Mouse (Mus musculus) CH12.LX (cell line): ENCODE data around the gene Arcn1. TPM values are rescaled to one million over a fixed set of nuclear protein-coding genes. Genes with fewer than 3 reads are reported as not detected.

ENCODE experiments used
- DNase-seq: peaks from one replicate; pipeline ENCODE4 v3.0.0-alpha.2; 2013; ENCODE audit errors: extremely low read depth
- H3K27ac ChIP-seq: 2 replicates; pipeline ENCODE4 v1.5.1; 2012; ENCODE audit warnings: low read depth, mild to moderate bottlenecking, control low read depth, moderate library complexity; ENCODE audit not compliant: insufficient read depth
- H3K27me3 ChIP-seq: replicated peaks from 2 replicates; pipeline ENCODE3; 2012; ENCODE audit warnings: inconsistent platforms
- H3K36me3 ChIP-seq, 2 experiments: replicated peaks in 1 of 2; 2 replicates each; pipeline versions ENCODE3 to v1.6.1; 2012; ENCODE audit warnings: inconsistent platforms in 1 of 2, low read length in 1 of 2, mild to moderate bottlenecking in 1 of 2, mixed read lengths in 1 of 2, moderate library complexity in 1 of 2; ENCODE audit not compliant: control insufficient read depth in 1 of 2, insufficient read depth in 1 of 2
- H3K4me1 ChIP-seq, 2 experiments: 2 replicates each; pipeline ENCODE4 v1.6.1; 2012; ENCODE audit warnings: inconsistent platforms in 1 of 2, moderate library complexity in 1 of 2; ENCODE audit not compliant: insufficient read depth in 2 of 2, control insufficient read depth in 1 of 2
- H3K4me2 ChIP-seq: 2 replicates; pipeline ENCODE4 v1.6.1; 2012; ENCODE audit warnings: low read depth, mild to moderate bottlenecking, control low read depth; ENCODE audit not compliant: poor library complexity, insufficient read depth, severe bottlenecking
- H3K4me3 ChIP-seq, 3 experiments: fragments of 150-350 bp in 1 of 3; sonication (generic) in 1 of 3; replicated peaks in 1 of 3; 2 replicates each; pipeline versions ENCODE3 to v1.5.1; 2011 to 2012; ENCODE audit warnings: low read depth in 2 of 3, low read length in 2 of 3, mild to moderate bottlenecking in 2 of 3, moderate library complexity in 2 of 3, control low read depth in 1 of 3, improper control_type of control experiment in 1 of 3, inconsistent platforms in 1 of 3, mixed read lengths in 1 of 3; ENCODE audit not compliant: poor library complexity in 1 of 3
- H3K79me2 ChIP-seq: replicated peaks from 2 replicates; pipeline ENCODE4 v1.6.1; 2012; ENCODE audit warnings: mild to moderate bottlenecking, moderate library complexity; ENCODE audit not compliant: control insufficient read depth, poor library complexity, insufficient read depth, severe bottlenecking; ENCODE audit errors: extremely low read depth
- H3K9ac ChIP-seq: 2 replicates; pipeline ENCODE4 v1.6.1; 2012; ENCODE audit warnings: low read depth, mild to moderate bottlenecking, control low read depth, moderate library complexity; ENCODE audit not compliant: insufficient read depth
- H3K9me3 ChIP-seq: replicated peaks from 2 replicates; pipeline ENCODE3; 2012; ENCODE audit warnings: low read length, inconsistent platforms, mixed read lengths
- CHD1 ChIP-seq: IDR thresholded peaks from 2 replicates; pipeline ENCODE4 v1.6.1; 2012; ENCODE audit warnings: low read depth, low read length, improper control_type of control experiment, inconsistent platforms
- CHD2 ChIP-seq: IDR thresholded peaks from 2 replicates; pipeline ENCODE4 v1.6.1; 2011; ENCODE audit warnings: low read length, improper control_type of control experiment
- E2F4 ChIP-seq: IDR thresholded peaks from 2 replicates; pipeline ENCODE4 v1.6.1; 2011; ENCODE audit warnings: low read depth, low read length, improper control_type of control experiment; ENCODE audit not compliant: insufficient replicate concordance
- ELF1 ChIP-seq: IDR thresholded peaks from 2 replicates; pipeline ENCODE4 v1.6.1; 2014; ENCODE audit warnings: low read depth, mild to moderate bottlenecking, inconsistent platforms, low read length, improper control_type of control experiment
- EP300 ChIP-seq: IDR thresholded peaks from 2 replicates; pipeline ENCODE4 v1.6.1; 2011; ENCODE audit warnings: low read length, improper control_type of control experiment
- GABPA ChIP-seq: IDR thresholded peaks from 2 replicates; pipeline ENCODE4 v1.6.1; 2012; ENCODE audit warnings: low read depth, low read length, improper control_type of control experiment, inconsistent platforms; ENCODE audit not compliant: insufficient replicate concordance
- JUND ChIP-seq: conservative IDR thresholded peaks from 2 replicates; pipeline ENCODE4 v1.6.1; 2011; ENCODE audit warnings: low read depth, low read length, improper control_type of control experiment
- KAT2A ChIP-seq: IDR thresholded peaks from 2 replicates; pipeline ENCODE4 v1.6.1; 2012; ENCODE audit warnings: low read length, improper control_type of control experiment, inconsistent platforms; ENCODE audit not compliant: insufficient replicate concordance
- MAFK ChIP-seq: IDR thresholded peaks from 2 replicates; pipeline ENCODE4 v1.6.1; 2011; ENCODE audit warnings: low read length, improper control_type of control experiment; ENCODE audit not compliant: insufficient replicate concordance
- MEF2A ChIP-seq: IDR thresholded peaks from 2 replicates; pipeline ENCODE4 v1.6.1; 2014; ENCODE audit warnings: low read depth, mild to moderate bottlenecking, inconsistent platforms, low read length, improper control_type of control experiment, borderline replicate concordance
- MYC ChIP-seq: IDR thresholded peaks from 2 replicates; pipeline ENCODE4 v1.6.1; 2011; ENCODE audit warnings: low read depth, mild to moderate bottlenecking, improper control_type of control experiment, low read length
- NELFE ChIP-seq: IDR thresholded peaks from 2 replicates; pipeline ENCODE4 v1.6.1; 2011; ENCODE audit warnings: low read depth, low read length, improper control_type of control experiment
- PAX5 ChIP-seq: IDR thresholded peaks from 2 replicates; pipeline ENCODE4 v1.6.1; 2012; ENCODE audit warnings: low read length, inconsistent platforms, mixed read lengths
- POLR2AphosphoS2 ChIP-seq: IDR thresholded peaks from 2 replicates; pipeline ENCODE4 v1.6.1; 2011; ENCODE audit warnings: low read depth, low read length, improper control_type of control experiment
- RAD21 ChIP-seq: IDR thresholded peaks from 2 replicates; pipeline ENCODE4 v1.6.1; 2011; ENCODE audit warnings: low read depth, mild to moderate bottlenecking, low read length, improper control_type of control experiment, moderate library complexity
- RCOR1 ChIP-seq: conservative IDR thresholded peaks from 2 replicates; pipeline ENCODE4 v1.6.1; 2012; ENCODE audit warnings: low read depth, mild to moderate bottlenecking, inconsistent platforms, low read length, improper control_type of control experiment
- SIN3A ChIP-seq: IDR thresholded peaks from 2 replicates; pipeline ENCODE4 v1.6.1; 2012; ENCODE audit warnings: low read length, improper control_type of control experiment, inconsistent platforms
- SMC3 ChIP-seq: IDR thresholded peaks from 2 replicates; pipeline ENCODE4 v1.6.1; 2011; ENCODE audit warnings: low read depth, low read length, improper control_type of control experiment
- TCF12 ChIP-seq: IDR thresholded peaks from 2 replicates; pipeline ENCODE4 v1.6.1; 2014; ENCODE audit warnings: low read depth, mild to moderate bottlenecking, inconsistent platforms, low read length, improper control_type of control experiment
- UBTF ChIP-seq: IDR thresholded peaks from 2 replicates; pipeline ENCODE4 v1.6.1; 2012; ENCODE audit warnings: low read depth, mild to moderate bottlenecking, inconsistent platforms, low read length, improper control_type of control experiment, moderate library complexity
- ZMIZ1 ChIP-seq: IDR thresholded peaks from 2 replicates; pipeline ENCODE4 v1.6.1; 2012; ENCODE audit warnings: low read depth, mild to moderate bottlenecking, inconsistent platforms, low read length, improper control_type of control experiment
- dilution Hi-C: fragments of 300-500 bp; cut with MboI; formaldehyde crosslinking; loops from 2 replicates; pipeline ENCODE4 v1.14.3; 2020; ENCODE audit warnings: low sequenced_read_pairs; ENCODE audit not compliant: extremely low pct_unique_long_range_greater_than_20kb, extremely low pct_ligation_motif_present
- in situ Hi-C: fragments of 300-500 bp; cut with MboI; formaldehyde crosslinking; loops from 3 replicates; pipeline ENCODE4 v1.14.3; 2019; ENCODE audit warnings: low sequenced_read_pairs, low pct_ligation_motif_present, low pct_unique_long_range_greater_than_20kb, mixed read lengths
- polyA plus RNA-seq: library from polyadenylated mRNA; unstranded; fragments of >175 nt; gene quantifications from 2 replicates; pipeline ENCODE4 v1.2.1, GENCODE M21; 2012; ENCODE audit warnings: low read depth; ENCODE audit not compliant: insufficient read length
- total RNA-seq, 2 experiments: library from RNA; depleted of rRNA; stranded (reverse); fragments of 300-350 nt in 1 of 2; fragments of >200 nt in 1 of 2; gene quantifications; 2 replicates each; pipeline ENCODE4 v1.2.3; 2012 to 2014

The Arcn1 gene
- total and polyA plus RNA-seq, 3 experiments, result 79.4 to 150 (median 127) TPM

DNA sequence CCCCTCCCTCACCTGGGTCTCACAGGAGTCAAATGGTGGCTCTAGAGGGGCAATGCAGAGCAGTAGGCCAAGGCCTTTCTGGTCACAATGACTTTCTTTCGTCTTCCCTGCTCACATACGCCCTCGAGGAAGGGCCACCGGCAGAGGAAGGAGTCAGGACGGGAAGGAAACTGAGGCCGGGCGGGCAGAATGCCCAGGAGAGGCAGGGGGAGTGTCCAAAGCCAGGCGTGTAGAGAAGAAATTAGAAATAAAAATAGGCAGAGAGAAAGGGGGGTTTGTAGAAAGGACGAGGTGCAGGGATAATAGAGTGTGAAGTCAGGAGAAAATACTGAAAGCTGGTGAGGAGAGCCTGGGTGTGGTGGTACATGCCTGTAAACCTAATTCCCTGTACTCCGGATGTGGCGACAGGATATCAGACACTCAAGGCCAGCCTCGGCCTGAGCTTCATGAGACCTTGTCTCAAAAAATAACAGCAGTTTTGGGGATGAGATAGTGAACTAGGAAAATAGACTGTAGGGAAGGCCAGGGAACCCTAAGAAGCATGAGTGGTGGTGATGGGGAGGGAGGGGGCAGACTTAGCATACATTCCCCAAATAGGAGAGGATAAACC lies 34.6 kb downstream of the Arcn1 start:
- dilution Hi-C loops, result no loop called here
- no peak overlapping the region for H3K4me3 ChIP-seq
- TF ChIP-seq SIN3A (no peak), RAD21 (no peak), CHD2 (no peak), MYC (no peak)
- no peak overlapping the region for H3K4me2 ChIP-seq
- no peak overlapping the region for H3K9ac ChIP-seq
- no peak for DNase-seq
- H3K79me2 ChIP-seq, result no peaks in the 10 kb centered on the region
- H3K27ac ChIP-seq, result no peak overlapping the region
- H3K4me1 ChIP-seq, result peaks cover 13 to 36% of the 10 kb centered on the region in 2 experiments
- in situ Hi-C loops, result no loop called here
- no peaks in the 10 kb centered on the region for H3K36me3 ChIP-seq
- H3K27me3 ChIP-seq, result peaks cover 42% of the 10 kb centered on the region
- H3K9me3 ChIP-seq, result no peaks in the 10 kb centered on the region

DNA sequence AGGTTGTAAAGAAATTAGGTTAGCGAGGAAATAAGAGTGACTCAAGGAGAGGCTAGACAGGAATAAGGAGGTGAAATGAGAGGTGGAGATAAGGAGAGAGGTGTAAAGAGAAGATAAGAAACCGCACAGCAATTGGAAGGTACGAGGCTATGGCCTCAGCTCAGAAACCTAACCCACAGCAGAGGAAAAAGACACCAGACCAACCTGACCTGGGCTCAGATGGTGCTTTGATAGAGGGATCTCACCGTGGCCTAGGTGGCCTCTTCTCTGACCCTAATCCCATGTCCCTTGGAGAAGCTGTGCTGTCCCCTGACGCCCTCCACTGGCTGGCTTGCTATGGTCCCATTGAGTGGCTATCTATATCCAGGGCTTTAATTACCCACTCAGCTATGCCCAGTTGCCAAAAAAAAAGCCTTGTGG lies 35.5 kb downstream of the Arcn1 start:
- Histone ChIP-seq H3K4me1 (peaks cover 13 to 29% of the 10 kb centered on the region in 2 experiments), H3K36me3 (no peaks in the 10 kb centered on the region), H3K27ac (no peak overlapping the region), H3K27me3 (peaks cover 37% of the 10 kb centered on the region), H3K9me3 (no peaks in the 10 kb centered on the region), H3K79me2 (no peaks in the 10 kb centered on the region), H3K9ac (no peak overlapping the region), H3K4me2 (no peak overlapping the region), H3K4me3 (no peak overlapping the region)
- dilution Hi-C loops, result no loop called here
- TF ChIP-seq NELFE (no peak), GABPA (no peak), POLR2AphosphoS2 (no peak), MAFK (no peak), RCOR1 (no peak), CHD1 (no peak), TCF12 (no peak), SMC3 (no peak), UBTF (no peak)
- DNase-seq, result no peak
- in situ Hi-C loops, result no loop called here

DNA sequence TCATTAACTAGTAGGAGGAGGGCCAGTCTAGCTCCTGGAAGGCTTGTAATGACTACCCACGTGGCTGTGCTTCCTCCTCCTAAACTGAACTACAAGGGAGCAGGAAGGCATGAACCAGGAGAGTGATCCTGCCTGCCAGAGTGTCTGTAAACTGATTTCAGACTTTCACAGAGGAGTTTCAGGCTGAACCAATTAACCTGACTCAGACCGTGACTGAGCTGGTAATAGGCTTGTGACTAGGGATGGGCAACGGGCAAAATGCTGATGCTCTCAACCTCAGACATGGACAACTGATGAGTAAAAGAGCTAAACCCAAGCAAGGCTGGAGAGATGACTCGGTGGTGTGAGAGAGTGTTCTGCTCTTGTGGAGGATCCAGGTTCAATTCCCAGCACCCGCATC lies 40.2 kb downstream of the Arcn1 start:
- in situ Hi-C loops (no loop called here), dilution Hi-C loops (no loop called here)
- Histone ChIP-seq H3K4me3 (no peak overlapping the region), H3K27ac (no peak overlapping the region), H3K9ac (no peak overlapping the region), H3K4me2 (no peak overlapping the region), H3K79me2 (no peaks in the 10 kb centered on the region), H3K9me3 (no peaks in the 10 kb centered on the region), H3K36me3 (peaks cover 0 to 8% of the 10 kb centered on the region in 2 experiments), H3K4me1 (peaks cover 6 to 23% of the 10 kb centered on the region in 2 experiments; a peak in 3 of 4 replicates), H3K27me3 (peaks cover 3% of the 10 kb centered on the region)
- no peak for DNase-seq
- TF ChIP-seq RCOR1 (no peak), JUND (no peak), MEF2A (no peak), KAT2A (no peak), ZMIZ1 (no peak), CHD2 (no peak), PAX5 (no peak), EP300 (no peak), ELF1 (no peak), E2F4 (no peak), UBTF (no peak), MAFK (no peak), POLR2AphosphoS2 (no peak)
